Mouse (Mus musculus) gastrocnemius, postnatal 10 days (tissue): ENCODE results near the gene Thpo. TPM values are rescaled to one million over a fixed set of nuclear protein-coding genes. Genes with fewer than 3 reads are reported as not detected.

Experiments used
- DNase-seq: peaks from one replicate; pipeline ENCODE4 v3.0.0; 2021; ENCODE audit warnings: mixed read lengths
- total RNA-seq, 2 experiments: library from RNA; stranded (reverse); gene quantifications; 2 replicates each; pipeline ENCODE4 v1.2.3; 2021

Gene Thpo
- total RNA-seq, 2 experiments from 2014 or later = 0.63 to 1.3 TPM

DNA sequence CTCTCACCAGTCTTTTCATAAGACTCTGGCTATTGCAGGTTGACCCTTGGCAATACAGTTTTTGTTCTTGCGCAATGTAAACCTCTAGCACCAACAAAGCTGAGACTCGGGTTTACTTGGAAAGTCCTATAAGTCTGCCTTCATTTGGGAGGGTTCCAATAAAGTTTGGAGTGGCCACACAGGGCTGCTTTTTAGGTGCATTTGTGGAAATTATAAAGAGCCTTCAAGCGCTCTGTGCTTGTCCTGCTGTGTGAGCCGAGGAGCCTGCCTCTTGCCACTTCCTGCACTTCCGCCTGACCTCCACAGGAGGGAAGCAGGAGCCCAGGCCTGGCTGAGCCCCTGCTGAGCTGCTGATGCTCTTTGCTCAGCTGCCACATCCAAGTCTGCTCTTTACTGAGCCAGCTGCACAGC, 10.0 kb downstream of the Thpo start:
- DNase-seq = peak; percentile 58

DNA sequence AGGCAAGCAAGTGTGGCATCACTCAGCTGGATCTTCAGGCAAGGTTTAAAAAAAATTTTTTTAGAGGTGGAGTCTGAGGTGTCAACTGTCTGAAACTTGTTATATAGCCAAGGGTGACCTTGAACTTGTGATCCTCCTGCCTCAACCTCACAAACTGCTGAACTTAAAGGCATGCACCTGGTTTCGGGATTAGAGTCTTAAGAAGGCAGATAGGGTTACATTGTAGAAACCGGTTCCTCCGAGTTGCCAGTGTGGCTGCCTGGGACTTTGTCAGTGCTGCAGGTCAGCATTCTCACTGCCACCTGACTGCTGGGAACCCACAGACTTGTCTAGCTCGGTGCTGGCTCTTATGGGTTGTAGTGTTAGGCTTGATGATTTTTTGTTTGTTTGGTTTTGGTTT, 11.1 kb downstream of the Thpo start:
- no peak for DNase-seq

DNA sequence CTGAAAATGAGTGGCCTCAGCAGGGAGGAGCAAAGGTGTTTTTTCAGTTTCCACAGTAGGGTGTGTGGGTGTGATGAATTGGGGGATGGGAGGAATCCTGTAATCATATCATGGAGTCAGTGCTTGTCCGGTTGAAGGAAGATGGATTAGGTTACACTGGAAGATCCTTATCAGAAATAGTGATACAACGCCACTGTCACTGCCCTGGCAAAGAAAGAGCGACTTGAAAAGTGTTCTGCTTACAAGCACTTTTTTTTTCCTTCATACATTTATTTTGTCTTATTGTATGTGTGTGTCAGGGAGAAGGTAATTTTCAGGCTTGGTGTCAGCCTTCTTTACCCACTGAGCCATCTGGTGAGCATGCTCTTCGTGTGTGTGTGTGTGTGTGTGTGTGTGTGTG, 11.6 kb downstream of the Thpo start:
- DNase-seq = no peak

DNA sequence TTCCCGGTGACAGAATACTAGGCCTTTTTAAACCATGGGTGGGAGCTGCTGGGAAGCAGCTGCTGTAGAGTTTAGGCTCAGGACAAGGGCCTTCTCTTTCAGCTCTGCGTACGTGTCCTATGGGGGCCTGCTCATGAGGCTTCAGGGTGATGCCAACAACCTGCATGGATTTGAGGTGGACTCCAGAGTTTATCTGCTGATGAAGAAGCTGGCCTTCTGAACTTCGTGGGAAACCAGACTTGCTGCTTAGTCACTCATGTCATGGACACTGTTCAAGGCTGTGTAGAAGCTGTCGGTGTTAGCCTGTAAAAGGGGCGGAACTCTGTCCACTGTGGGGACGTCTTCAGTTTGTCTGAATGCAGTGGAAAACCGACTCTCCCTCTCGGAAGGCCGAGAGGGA, 12.5 kb downstream of the Thpo start:
- DNase-seq = no peak

DNA sequence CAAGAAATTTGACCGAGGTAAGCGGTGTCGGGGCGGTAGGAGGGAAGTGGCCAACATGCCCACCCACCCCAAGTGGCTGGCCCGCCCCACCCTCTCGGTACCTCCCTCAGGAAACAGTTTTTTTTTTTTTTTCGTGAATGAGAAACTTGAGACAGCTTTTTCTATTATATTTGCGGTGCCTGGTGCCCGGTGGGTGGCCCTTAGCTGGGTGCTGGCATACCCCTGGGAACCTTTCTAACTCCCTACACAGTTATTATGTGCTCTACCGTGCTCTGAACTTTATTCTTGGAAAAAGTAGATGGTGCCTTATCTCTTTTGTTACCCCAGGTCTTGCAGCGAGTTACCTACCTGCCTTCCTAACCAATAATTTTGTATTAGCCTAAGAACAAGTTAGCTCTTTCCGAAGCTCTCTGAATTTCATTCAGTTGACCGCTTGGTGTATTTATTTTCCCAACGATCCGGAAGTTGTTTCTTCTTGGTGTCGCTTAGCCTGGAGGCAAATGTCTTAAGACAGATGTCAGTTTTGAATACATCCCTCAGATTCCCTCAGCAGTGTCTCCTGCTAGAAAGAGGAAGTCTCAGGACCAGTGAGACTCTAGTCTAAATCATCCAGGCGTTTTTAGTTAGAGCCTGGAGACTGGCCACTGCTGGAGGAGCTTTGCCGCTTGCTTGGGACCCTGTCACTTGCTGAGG, 16.2 kb downstream of the Thpo start:
- DNase-seq = no peak

DNA sequence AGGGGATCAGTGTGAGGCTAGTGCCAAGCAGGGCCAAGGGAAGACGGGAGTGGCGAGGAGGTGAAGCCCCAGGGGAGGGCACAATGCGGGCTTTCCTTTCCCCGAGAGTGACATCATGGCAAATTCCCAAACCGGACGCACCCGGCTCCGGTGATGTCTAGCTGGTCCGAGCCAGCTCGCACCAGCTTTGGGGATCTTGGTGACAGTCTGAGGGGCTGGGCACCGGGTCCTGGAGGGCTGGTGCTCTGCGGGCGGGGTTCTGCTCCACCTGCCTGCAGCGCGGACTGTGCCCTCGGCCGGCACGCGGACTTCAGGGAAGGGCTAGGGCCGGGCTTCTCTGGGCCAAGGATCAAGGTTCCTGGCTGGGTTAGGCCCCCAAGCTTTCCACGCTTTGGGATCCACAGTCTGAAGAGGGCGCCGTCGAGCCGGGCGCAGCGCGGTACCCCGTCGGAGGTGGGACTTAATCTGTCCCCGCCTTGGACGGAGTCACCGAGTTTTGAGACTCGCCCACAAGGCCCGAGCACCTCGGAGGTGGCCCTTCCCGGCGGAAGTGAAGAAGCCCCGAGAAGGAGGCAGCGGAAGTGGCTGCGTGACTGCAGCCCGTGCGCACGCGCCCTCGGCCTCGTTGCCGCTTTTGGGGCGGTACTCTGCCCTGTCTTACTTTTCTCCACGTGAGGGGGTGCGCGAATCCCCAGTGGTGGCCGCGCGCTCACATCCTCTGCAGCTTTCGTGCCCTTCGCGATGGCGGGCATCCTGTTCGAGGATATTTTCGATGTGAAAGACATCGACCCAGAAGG, 16.9 kb downstream of the Thpo start, which contains the start of the genes Polr2h and Clcn2:
Gene Polr2h, plus strand, starts transcription at position 485 of the 797 bp plus-strand sequence.
Gene Clcn2, minus strand, starts transcription at position 566 of the 797 bp plus-strand sequence.
- DNase-seq = peak; percentile 97

DNA sequence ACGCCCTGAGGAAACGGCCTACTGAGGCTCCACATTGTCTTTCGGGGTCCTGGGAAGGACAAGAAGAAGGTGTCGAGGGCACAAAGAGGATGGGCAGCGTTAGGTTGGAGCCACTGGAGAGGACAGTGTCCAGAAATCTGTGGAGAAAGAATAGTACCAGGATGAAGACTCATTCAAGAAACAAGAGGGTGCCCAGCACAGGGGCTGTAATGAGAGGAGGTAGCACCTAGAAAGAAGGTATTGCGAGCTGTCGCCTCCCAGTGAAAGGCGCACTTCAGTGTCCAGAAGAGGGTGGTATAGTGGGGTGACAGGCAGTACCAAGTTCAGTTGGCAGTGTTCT, 17.5 kb downstream of the Thpo start:
- DNase-seq = no peak

DNA sequence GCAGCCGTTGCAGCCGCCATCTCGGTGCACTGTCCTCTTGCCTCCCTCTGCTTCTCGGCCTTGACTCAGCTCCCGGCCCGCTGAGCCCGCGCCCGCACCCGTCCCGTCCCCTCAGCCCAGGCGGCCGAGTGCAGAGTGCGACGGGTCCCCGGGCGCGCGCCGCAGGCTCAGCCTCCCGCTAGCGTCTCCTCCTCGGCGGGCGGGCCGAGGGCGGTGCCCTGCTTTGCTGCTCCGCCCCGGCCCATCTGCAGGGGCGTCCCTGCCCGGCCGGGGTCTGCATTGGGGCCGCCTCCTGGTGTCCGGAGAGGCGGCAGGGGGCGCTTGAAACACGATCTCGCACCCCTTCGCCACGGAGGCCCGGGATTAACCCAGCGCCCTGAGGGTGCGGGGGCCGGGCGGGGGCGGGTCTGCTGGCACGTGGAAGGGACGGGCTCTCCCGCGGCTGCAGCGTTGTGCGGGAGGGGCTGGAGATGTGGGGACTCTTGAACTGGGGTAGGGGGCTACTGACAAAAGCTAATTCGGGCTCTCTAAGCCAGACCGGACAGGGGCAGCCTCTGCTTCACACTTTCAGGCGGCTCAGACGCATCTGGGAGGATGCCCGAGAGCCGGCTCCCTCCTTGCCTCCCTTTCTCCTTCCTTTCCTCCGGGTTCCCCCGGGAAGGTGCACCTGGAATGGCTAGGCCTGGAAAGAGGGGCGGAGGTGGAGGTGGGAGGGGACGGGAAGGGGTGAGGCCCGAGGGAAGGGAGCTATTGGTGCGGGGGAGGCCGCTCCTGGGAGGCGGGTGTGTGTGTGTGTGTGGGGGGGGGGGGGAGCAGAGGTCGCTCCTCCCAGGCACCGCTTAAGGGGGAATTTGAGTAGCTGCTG, 18.1 kb downstream of the Thpo start:
- DNase-seq = peak; percentile 76

DNA sequence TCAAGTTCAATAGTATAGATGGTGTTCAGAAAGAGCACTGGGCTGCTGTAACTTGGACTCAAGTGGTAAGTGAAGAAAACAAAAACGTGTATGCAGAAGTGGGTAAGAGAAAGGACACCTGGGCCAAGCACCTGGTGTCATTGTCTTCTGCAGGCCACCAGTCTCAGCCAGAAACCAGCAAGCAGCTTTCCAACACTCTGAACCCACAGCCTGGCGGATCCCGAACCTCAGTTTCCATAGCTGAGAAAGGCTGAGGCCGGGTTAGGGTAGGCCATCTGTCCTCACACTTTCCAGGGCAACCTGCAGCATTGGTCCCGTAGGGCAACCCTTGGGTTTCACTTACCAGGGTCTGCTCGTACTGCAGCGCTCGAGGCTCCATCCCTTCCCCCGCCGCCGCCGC, 18.7 kb downstream of the Thpo start:
- no peak for DNase-seq

DNA sequence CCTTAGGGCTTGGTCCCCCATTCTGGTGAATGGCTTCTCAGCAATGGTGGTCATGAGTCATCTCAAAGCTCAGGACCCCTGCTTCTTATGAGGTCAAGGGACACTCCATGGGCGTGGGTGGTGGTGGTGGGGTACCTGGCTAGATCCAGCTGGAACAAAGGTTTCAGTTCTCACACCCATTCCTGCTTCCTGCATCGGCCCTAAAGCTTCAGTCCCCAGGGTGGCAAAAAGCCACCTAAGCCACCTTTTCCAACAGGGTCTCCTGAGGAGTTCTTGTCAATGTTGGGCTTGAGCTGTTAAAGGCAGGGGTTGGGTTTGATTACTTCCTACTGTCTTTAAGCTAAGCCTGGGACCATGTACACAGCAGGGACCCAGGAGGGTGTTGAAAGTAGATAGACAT, 19.1 kb downstream of the Thpo start:
- DNase-seq = no peak

DNA sequence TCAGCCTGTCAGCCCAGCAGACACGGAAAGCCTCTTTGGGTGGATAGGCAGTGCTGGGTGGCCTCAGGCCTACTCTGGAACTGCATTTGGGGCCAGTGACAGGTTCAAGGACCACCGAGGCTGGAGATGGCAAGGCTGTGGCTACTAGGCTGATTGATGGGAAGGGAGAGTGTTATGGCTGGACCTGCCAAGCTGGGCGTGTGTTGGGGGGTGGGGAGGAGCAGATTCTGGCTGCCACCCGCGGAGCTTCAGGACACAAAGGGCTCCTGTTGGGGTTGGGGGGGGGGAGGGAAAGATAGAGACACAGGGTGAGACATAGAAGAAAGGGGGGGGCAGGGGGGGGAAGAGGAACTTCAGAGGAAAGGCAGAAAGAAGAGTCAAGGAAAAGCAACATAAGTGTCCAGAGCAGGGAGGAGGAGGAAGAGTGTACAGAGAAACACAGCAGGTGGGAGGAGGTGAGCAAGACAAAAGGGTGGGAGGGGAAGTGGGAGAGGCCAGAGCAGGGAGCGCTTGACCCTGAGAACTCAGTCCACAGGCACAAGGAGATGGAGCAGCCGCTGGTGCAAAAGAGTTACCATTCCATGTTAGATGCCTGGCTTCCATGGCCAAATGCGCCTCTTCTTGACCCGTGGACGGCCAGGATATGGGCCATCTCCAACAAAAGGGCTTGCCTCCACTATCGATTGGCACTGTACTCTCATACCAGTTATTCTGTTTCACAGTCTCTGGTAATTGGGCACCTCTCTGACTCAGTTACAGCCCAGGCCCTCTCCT, 19.8 kb downstream of the Thpo start:
- no peak for DNase-seq

DNA sequence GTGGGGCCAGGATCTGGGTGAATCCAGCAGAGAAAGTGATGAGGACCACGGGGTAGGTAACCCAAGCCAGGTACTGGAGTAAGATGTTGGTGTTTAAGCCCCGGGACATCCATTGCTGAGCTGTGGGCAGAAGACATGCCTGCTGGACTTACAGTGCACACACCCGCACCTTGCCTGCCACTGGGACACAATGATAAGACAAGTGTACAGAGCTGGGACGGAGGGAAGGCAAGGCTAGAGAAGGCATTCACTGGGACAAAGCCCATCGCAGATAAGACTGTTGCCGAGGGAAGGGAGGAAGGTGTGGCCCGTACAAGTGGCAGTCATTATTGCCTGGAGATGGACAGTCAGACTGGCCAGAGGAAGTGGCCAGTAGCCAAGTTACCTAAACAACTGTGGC, 21.4 kb downstream of the Thpo start:
- DNase-seq = no peak

DNA sequence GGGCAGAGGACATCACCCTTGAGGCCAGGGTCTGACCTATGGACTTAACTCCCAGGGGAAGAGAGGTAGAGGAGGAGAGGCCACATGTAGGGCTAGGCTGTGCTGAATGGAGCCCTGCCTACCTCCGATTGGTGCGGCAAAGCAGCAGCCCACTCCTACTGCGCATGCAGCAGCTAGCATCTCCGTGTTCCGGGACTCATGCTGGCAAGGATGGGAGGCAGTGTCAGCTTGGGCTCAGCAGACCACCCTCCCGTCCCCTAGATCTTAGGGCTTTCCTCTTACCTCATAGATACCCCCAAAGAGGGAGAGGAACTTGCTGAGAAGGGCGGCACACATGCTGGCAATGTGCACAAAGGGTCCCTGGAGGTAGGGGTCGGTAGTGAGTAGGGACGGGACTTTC, 22.1 kb downstream of the Thpo start:
- no peak for DNase-seq

DNA sequence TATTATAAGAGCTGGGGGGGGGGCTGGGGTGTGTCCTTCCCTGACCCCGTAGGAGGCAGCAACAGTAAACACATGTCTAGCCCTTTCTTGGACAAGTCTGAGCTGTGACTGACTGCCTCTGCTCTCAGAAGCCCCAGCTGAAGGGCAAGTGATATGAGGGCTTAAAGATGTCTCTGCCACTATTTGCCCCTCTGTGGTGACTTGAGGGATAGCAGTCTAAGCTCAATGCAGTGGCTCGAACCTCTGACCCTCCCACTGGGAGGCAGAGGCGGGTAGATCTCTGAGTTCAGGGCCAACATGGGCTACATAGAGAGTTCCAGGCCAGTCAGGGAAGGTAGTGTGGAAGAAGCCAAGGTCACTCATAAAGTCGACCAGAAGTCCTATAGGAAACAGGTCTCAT, 23.5 kb downstream of the Thpo start:
- DNase-seq = no peak

DNA sequence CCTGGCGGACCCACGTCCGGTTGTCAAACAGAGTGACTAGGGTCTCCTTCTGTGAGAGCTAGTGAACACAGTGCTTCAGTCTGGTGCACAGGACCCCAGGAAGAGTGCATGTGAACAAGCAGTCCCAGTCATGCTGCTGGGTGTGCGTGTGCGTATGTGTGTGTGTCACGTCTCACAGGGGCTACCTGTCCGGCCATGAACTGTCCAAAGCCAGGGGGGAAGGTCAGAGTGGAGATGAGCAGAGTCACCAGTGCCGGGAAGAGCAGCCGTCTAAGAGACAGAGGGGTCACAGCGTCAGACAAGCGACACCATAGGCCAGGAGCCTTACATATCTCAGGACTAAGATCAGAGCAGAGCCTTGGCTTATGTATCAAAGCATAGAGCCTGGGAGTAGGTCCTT, 23.9 kb downstream of the Thpo start:
- DNase-seq = no peak

DNA sequence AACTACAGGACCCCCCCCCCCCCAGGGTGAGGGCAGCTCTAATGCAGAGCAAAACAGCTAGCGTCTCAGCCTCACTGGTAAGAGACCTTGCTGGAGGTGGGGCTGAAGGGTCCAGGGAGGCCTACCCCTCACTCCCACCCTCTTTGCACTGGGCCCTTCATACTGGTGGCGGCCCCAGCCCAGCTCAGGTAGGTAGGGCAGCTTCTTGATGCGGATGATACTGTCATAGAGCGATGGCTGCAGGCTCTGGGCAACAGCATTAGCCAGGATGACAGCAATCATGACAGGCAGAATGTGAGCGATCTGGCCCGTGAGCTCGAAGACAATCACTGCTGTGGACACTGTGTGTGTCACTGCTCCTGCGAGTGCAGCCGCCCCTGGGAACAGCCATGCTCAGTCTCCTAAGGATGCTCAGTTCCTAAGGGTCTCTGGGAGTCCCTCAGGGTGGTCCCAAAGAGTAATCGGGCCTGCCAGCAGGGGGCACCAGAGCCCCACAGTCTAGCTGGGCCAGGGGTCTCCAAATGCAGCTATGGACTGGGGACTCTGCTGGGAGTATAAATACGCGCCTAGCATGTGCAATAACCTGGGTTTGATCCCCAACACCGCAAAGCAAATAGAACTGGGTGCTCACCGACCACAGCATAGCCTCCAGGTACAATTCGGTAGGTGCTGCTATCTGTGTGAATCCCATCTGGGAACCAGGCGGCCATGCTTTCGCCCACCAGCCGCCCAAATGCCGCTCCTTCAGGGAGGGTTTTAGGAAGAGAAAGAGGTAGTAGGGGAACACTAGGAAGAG, 25.2 kb downstream of the Thpo start:
- DNase-seq = no peak

DNA sequence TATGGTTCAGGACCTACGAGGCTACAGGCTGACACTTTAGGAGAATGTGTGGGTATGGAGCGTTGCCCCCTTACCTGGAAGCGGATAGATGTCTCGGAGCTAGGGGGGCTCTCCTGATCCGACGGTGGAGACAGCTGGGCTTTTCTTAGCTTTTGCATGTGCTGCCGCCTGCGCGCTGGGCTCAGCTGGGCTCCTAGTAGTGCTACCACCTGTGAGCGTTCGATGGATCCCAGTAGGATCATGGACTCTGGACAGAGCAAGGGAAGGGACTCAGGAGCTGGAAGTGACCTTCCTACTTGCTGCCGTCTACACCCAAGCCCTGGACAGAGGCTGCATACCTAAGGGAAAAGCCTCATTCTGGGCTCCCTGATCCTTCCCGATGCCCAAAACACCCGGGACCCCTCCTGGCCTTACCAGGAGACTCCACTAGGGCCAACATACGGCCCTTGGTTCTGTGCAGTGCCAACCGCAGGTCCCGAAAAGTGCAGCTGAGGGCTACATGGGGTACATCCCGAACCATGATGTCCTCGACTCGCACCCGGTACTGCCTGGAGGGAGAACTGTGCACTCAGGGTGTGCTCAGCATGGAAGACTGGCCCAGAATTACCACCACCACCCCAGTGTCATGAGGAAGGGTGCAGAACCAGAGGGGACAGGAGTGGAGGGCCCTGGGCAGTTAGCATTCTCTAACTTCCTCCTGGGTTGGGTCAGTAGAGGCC, 25.9 kb downstream of the Thpo start:
- DNase-seq = no peak

DNA sequence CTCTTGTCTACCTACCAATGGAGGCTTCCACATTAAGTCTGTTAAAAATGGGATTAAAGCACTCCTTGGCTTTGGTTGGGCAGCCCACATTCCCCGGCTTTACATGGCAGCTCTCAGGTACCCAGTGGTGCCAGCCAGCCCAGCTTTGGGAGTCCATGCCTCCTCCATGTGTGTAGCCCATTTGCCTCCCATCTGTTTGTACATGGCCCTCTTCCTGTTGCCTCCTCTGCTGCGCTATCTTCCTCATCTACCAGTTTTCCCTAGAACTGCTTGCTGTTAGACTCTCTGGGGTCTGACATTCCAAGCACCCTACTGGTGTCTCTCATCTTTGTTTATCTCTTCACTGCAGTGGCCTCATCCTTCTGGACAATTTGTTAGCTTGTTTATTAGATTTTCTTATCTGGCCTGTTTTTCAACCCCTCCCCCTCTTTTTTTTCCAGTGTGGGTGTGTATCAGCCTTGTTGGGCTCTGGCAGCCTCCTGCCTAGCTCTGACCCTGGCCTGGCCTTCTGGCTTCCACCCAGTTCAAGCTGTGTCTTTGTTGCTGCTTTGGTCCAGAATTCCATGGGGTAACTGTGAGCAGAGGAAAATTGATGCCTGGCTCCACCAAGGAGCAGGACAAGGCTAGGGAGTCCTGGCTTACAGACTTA, 27.8 kb downstream of the Thpo start:
- no peak for DNase-seq

DNA sequence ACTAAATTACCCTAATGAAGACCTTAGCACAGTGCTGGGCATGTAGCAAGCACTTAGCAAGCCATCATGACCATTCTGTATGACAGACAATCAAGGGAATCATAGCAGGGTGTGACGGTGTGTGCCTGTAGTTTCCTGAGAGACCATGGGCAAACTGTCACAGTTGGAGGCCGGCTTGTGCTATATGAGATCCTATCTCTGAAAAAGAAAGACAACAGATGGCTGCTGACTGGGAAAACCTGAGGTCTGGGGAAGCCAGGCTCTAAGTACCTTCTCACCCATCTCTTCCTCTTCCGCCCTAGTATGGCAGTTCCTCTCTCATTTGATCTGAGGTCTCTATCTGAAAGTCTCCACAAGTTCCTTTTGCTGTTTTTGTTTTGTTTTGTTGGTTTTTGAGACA, 28.5 kb downstream of the Thpo start:
- no peak for DNase-seq
